Mouse (Mus musculus): ENCODE measurements around the gene Gm9639.
"Not testable (repeated sequence)": the region's sequence is repeated elsewhere in the genome, so short reads cannot be mapped to it uniquely, and the experiment has no call there.

DNA sequence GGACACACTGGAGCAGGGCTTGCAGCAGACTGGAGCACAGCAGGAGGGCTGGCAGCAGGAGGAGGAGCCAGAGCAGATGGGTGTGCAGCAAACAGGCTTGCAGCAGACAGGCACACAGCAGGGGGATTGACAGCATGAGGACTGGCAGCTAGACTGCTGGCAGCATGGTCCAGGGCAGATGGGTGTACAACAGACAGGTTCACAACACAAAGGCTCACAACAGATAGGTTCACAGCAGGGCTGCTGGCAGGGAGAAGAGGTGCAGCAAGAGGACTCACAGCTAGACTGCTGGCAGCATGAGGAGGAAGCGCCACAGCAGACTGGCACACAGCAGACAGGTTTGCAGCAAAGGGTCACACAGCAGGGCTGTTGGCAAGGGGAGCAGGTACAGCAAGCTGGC lies 44.2 kb downstream of the Gm9639 start:
- not testable (repeated sequence) for TF ChIP-seq CTCF (IDR thresholded peaks at IDR 0.05; ENCODE audit: control insufficient read depth, insufficient read depth, insufficient replicate concordance, low read depth, low read length); POLR2A (IDR thresholded peaks at IDR 0.05; ENCODE audit: control insufficient read depth, low read depth, low read length)

Data from testis, adult 2 months (tissue).